Mouse (Mus musculus): ENCODE data around the gene Zfp740.

Zfp740 gene

GRCm38 (mm10) chr15:102248812-102249191 is 45.8 kb downstream of the Zfp740 start:
- DNase-seq (ENCODE audit: low spot score) = no peak

- DNase-seq (ENCODE audit: low spot score) = no peak
Observed at GRCm38 (mm10) chr15:102249251-102249691, 46.2 kb downstream of the Zfp740 start.

GRCm38 (mm10) chr15:102249967-102250366 is 46.9 kb downstream of the Zfp740 start:
- no peak for DNase-seq (ENCODE audit: low spot score)

GRCm38 (mm10) chr15:102250521-102250920 is 47.5 kb downstream of the Zfp740 start:
- no peak for DNase-seq (ENCODE audit: low spot score)

- DNase-seq (ENCODE audit: low spot score) = no peak
Observed at GRCm38 (mm10) chr15:102255547-102256255, 52.7 kb downstream of the Zfp740 start.

GRCm38 (mm10) chr15:102256431-102257201 is 53.6 kb downstream of the Zfp740 start:
- DNase-seq (ENCODE audit: low spot score) = no peak

- no peak for DNase-seq (ENCODE audit: low spot score)
Observed at GRCm38 (mm10) chr15:102257202-102258075, 54.4 kb downstream of the Zfp740 start, which contains the start of gene Rarg. Gene Rarg (minus strand): TSS chr15:102257517.

GRCm38 (mm10) chr15:102258076-102258470 is 55.0 kb downstream of the Zfp740 start:
- no peak for DNase-seq (ENCODE audit: low spot score)

GRCm38 (mm10) chr15:102258581-102259253 is 55.7 kb downstream of the Zfp740 start:
- no peak for DNase-seq (ENCODE audit: low spot score)

- DNase-seq (ENCODE audit: low spot score) = no peak
Observed at GRCm38 (mm10) chr15:102262582-102262981, 59.5 kb downstream of the Zfp740 start.

- DNase-seq (ENCODE audit: low spot score) = no peak
Observed at GRCm38 (mm10) chr15:102263037-102263436, 60.0 kb downstream of the Zfp740 start.
